Mouse (Mus musculus): ENCODE data around the gene Fras1. TPM values are rescaled to one million over a fixed set of nuclear protein-coding genes. Genes with fewer than 3 reads are reported as not detected.

Fras1 gene
- total and polyA plus RNA-seq, 2 experiments from 2014 or later, result 4.0 to 43.0 TPM

- no peak overlapping the region for H3K27ac ChIP-seq (ENCODE audit: low read depth)
- H3K27me3 ChIP-seq (ENCODE audit: control insufficient read depth, insufficient read depth, low read length), result no peaks in the 10 kb centered on the region
- no peak overlapping the region for H3K4me2 ChIP-seq (ENCODE audit: low read depth, low read length)
- no peak overlapping the region for H3K9ac ChIP-seq (replicated peaks; ENCODE audit: low read depth, low read length)
- no peak overlapping the region for H3K4me3 ChIP-seq (ENCODE audit: low read depth, low read length)
- no peaks in the 10 kb centered on the region for H3K36me3 ChIP-seq (replicated peaks; ENCODE audit: control insufficient read depth, insufficient read depth, low read length)
- DNase-seq (ENCODE audit: low spot score) (no peak), ATAC-seq (ENCODE audit: insufficient read depth, low read depth) (no peak)
- H3K4me1 ChIP-seq (ENCODE audit: control insufficient read depth, insufficient read depth), result peaks cover 5% of the 10 kb centered on the region
- no peak for TF ChIP-seq EP300 (IDR thresholded peaks at IDR 0.05; ENCODE audit: low read depth)
- no peak for TF ChIP-seq CTCF (IDR thresholded peaks at IDR 0.05; ENCODE audit: low read depth)
- 85% methylated on average over 5 of the region's 5 CpGs for WGBS
- H3K9me3 ChIP-seq (replicated peaks; ENCODE audit: control insufficient read depth, low read length), result no peaks in the 10 kb centered on the region
These were observed 137.2 kb downstream of the Fras1 start for GRCm38 (mm10) chr5:96511005-96511404.

DNA sequence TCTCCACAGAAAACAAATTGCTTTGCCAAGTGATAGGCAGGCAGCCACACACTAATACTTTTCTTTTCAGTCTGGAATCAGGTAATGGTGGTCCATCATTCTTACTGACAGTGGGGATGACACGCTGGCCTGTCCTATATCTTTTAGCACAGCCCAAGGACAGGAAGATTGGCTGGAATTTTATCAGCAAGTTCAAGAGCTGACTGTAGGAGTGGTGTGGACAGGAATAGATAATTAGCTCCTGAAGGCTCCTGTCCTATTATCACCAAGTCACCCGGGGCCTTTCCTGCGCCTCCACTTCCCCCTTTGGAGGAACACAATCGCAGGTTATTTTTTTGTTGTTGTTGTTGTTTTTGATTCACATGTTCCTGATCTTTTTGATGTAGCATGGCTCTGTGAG is 139.6 kb downstream of the Fras1 start:
- Histone ChIP-seq H3K27me3 (ENCODE audit: control insufficient read depth, insufficient read depth, low read length) (no peaks in the 10 kb centered on the region), H3K9ac (replicated peaks; ENCODE audit: low read depth, low read length) (no peak overlapping the region), H3K4me1 (ENCODE audit: control insufficient read depth, insufficient read depth) (peaks cover 5% of the 10 kb centered on the region), H3K36me3 (replicated peaks; ENCODE audit: control insufficient read depth, insufficient read depth, low read length) (no peaks in the 10 kb centered on the region), H3K9me3 (replicated peaks; ENCODE audit: control insufficient read depth, low read length) (no peaks in the 10 kb centered on the region), H3K4me2 (ENCODE audit: low read depth, low read length) (no peak overlapping the region), H3K27ac (ENCODE audit: low read depth) (no peak overlapping the region), H3K4me3 (ENCODE audit: low read depth, low read length) (no peak overlapping the region)
- DNase-seq (ENCODE audit: low spot score), result no peak
- ATAC-seq (ENCODE audit: insufficient read depth, low read depth), result no peak
- WGBS, result 9% methylated on average over 4 of the region's 4 CpGs
- TF ChIP-seq EP300 (IDR thresholded peaks at IDR 0.05; ENCODE audit: low read depth), result no peak
- no peak for TF ChIP-seq CTCF (IDR thresholded peaks at IDR 0.05; ENCODE audit: low read depth)

DNA sequence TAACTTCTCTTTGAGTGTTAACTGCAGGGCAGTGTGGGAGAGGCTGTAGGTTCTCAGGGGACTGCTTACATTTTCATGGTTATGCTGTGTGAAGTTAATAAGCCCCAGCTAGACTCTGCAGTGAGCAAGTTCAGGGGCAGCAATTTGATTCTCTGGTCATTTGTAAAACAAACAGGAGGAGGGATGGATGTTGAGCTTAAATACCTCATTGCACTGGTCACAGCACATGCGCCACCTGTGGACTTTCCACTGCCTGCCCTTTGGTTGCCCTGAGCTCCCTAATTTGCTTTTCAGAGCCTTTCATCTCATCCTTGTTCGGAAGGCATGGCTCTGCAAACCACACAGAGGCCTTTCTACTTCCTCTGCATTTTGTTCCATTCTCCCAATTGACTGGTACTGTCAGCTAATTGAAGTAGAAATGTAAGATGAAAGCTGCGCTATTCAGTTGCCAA is 142.1 kb downstream of the Fras1 start:
- ATAC-seq (ENCODE audit: insufficient read depth, low read depth) (no peak), DNase-seq (ENCODE audit: low spot score) (no peak)
- H3K4me2 ChIP-seq (ENCODE audit: low read depth, low read length), result no peak overlapping the region
- H3K36me3 ChIP-seq (replicated peaks; ENCODE audit: control insufficient read depth, insufficient read depth, low read length), result no peaks in the 10 kb centered on the region
- H3K27me3 ChIP-seq (ENCODE audit: control insufficient read depth, insufficient read depth, low read length), result no peaks in the 10 kb centered on the region
- no peak overlapping the region for H3K9ac ChIP-seq (replicated peaks; ENCODE audit: low read depth, low read length)
- no peaks in the 10 kb centered on the region for H3K9me3 ChIP-seq (replicated peaks; ENCODE audit: control insufficient read depth, low read length)
- H3K4me1 ChIP-seq (ENCODE audit: control insufficient read depth, insufficient read depth), result peaks cover 5% of the 10 kb centered on the region
- H3K4me3 ChIP-seq (ENCODE audit: low read depth, low read length), result no peak overlapping the region
- 84% methylated on average over 3 of the region's 3 CpGs for whole genome bisulfite sequencing
- TF ChIP-seq EP300 (IDR thresholded peaks at IDR 0.05; ENCODE audit: low read depth) (no peak), CTCF (IDR thresholded peaks at IDR 0.05; ENCODE audit: low read depth) (no peak)
- H3K27ac ChIP-seq (ENCODE audit: low read depth), result no peak overlapping the region

DNA sequence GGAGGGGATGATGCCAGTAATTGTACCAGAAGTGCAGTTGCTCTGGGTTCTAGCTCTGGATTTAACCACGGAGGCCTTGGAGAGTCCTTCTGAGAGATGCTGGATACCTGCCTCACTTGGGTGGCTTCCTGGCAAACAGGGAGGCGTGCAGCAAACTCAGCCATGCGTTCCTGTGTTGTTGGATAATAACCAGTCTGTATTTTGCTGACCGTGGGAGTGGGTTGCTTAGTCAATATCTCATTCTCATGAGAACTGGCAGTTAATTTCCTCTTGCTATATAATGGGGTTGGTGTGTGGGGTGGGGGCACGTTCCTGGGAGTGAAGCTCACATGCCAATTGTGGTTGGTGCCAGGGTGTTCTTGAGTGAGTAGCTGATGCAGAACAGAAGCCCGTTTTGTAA is 142.6 kb downstream of the Fras1 start:
- no peak overlapping the region for H3K27ac ChIP-seq (ENCODE audit: low read depth)
- no peak for ATAC-seq (ENCODE audit: insufficient read depth, low read depth)
- peaks cover 5% of the 10 kb centered on the region for H3K4me1 ChIP-seq (ENCODE audit: control insufficient read depth, insufficient read depth)
- H3K27me3 ChIP-seq (ENCODE audit: control insufficient read depth, insufficient read depth, low read length), result no peaks in the 10 kb centered on the region
- no peak overlapping the region for H3K4me2 ChIP-seq (ENCODE audit: low read depth, low read length)
- H3K9ac ChIP-seq (replicated peaks; ENCODE audit: low read depth, low read length), result no peak overlapping the region
- H3K36me3 ChIP-seq (replicated peaks; ENCODE audit: control insufficient read depth, insufficient read depth, low read length), result no peaks in the 10 kb centered on the region
- no peaks in the 10 kb centered on the region for H3K9me3 ChIP-seq (replicated peaks; ENCODE audit: control insufficient read depth, low read length)
- DNase-seq (ENCODE audit: low spot score), result no peak
- TF ChIP-seq CTCF (IDR thresholded peaks at IDR 0.05; ENCODE audit: low read depth) (no peak), EP300 (IDR thresholded peaks at IDR 0.05; ENCODE audit: low read depth) (no peak)
- H3K4me3 ChIP-seq (ENCODE audit: low read depth, low read length), result no peak overlapping the region
- WGBS, result 70% methylated on average over 6 of the region's 6 CpGs

GRCm38 (mm10) chr5:96521541-96521940 is 147.8 kb downstream of the Fras1 start:
- TF ChIP-seq CTCF (IDR thresholded peaks at IDR 0.05; ENCODE audit: low read depth) (no peak), EP300 (IDR thresholded peaks at IDR 0.05; ENCODE audit: low read depth) (no peak)
- Histone ChIP-seq H3K9me3 (replicated peaks; ENCODE audit: control insufficient read depth, low read length) (no peaks in the 10 kb centered on the region), H3K27me3 (ENCODE audit: control insufficient read depth, insufficient read depth, low read length) (no peaks in the 10 kb centered on the region), H3K27ac (ENCODE audit: low read depth) (no peak overlapping the region), H3K4me3 (ENCODE audit: low read depth, low read length) (no peak overlapping the region), H3K36me3 (replicated peaks; ENCODE audit: control insufficient read depth, insufficient read depth, low read length) (no peaks in the 10 kb centered on the region), H3K9ac (replicated peaks; ENCODE audit: low read depth, low read length) (no peak overlapping the region), H3K4me1 (ENCODE audit: control insufficient read depth, insufficient read depth) (no peaks in the 10 kb centered on the region), H3K4me2 (ENCODE audit: low read depth, low read length) (no peak overlapping the region)
- 88% methylated on average over 9 of the region's 9 CpGs for WGBS
- ATAC-seq (ENCODE audit: insufficient read depth, low read depth) (no peak), DNase-seq (ENCODE audit: low spot score) (no peak)

DNA sequence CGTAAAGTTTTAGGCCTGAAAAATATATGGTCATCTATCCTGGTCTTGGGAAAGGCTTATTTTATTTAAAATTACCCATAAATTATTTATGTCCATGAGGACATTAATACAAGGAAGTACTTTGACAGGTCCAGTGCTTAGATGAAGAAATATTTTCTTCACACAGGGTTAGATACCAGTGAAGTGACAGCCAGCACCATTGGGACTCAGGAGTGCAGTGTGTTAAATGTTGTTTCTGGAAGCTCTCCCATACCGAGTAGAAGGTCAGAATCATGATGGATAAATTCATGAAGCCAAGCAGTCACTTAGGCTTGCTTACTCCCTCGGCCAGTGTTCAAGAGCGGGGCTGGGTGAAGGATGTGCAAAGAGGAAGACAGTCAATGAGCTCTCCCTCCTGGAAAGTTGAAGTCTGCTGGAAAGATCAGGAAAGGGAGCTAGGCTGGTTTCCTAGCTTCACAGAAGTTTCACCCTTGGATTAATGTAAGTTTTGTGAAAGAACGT is 149.2 kb downstream of the Fras1 start:
- no peak overlapping the region for H3K4me2 ChIP-seq (ENCODE audit: low read depth, low read length)
- TF ChIP-seq CTCF (IDR thresholded peaks at IDR 0.05; ENCODE audit: low read depth) (no peak), EP300 (IDR thresholded peaks at IDR 0.05; ENCODE audit: low read depth) (no peak)
- no peak overlapping the region for H3K27ac ChIP-seq (ENCODE audit: low read depth)
- WGBS, result 75% methylated on average over 5 of the region's 5 CpGs
- no peaks in the 10 kb centered on the region for H3K36me3 ChIP-seq (replicated peaks; ENCODE audit: control insufficient read depth, insufficient read depth, low read length)
- H3K9ac ChIP-seq (replicated peaks; ENCODE audit: low read depth, low read length), result no peak overlapping the region
- H3K4me1 ChIP-seq (ENCODE audit: control insufficient read depth, insufficient read depth), result no peaks in the 10 kb centered on the region
- no peaks in the 10 kb centered on the region for H3K27me3 ChIP-seq (ENCODE audit: control insufficient read depth, insufficient read depth, low read length)
- H3K9me3 ChIP-seq (replicated peaks; ENCODE audit: control insufficient read depth, low read length), result no peaks in the 10 kb centered on the region
- no peak for DNase-seq (ENCODE audit: low spot score)
- H3K4me3 ChIP-seq (ENCODE audit: low read depth, low read length), result no peak overlapping the region
- ATAC-seq (ENCODE audit: insufficient read depth, low read depth), result no peak

All from heart, postnatal 0 days (tissue).